Mouse (Mus musculus) kidney, postnatal 36 days (tissue): Measurements from ENCODE around the gene Ms4a14.
"Not testable (repeated sequence)": the region's sequence is repeated elsewhere in the genome, so short reads cannot be mapped to it uniquely, and the experiment has no call there.

ENCODE experiments used
- DNase-seq, 2 experiments: peaks; one replicate each; pipeline ENCODE4 v3.0.0; 2021 to 2022; ENCODE audit warnings: mixed read lengths in 2 of 2

Gene Ms4a14

DNA sequence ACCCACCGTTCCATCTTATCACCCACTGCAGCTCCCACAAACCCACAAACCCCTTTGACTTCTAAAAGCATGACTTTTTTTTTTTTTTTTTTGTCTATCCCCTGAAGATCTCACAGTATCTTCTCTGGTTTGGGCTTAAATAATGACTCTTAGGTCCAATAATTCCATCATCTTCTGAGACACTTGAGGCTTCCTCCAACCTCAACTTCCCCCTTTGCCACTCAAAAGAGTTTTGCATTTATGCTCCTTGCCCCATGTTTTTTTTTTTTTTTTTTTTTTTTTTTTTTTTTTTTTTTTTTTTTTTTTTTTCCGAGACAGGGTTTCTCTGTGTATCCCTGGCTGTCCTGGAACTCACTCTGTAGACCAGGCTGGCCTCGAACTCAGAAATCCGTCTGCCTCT, 51.3 kb downstream of the Ms4a14 start:
- not testable (repeated sequence) for DNase-seq

DNA sequence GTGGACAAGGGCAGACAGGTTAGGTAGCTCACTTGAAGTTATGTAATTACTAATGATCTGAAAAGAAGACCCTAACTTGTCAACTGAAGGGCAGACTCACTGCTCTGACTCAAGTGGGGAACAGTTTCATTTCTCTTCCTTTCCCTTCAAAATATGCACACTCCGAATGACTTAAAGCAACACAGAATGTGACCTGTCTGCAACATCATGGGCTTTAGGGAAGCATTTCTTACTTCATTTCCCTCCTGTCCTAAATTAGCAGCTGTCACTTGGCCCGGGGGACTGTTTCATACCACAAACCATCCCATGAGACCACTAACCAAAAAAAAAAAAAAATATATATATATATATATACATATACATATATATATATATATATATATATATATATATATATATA, 52.7 kb downstream of the Ms4a14 start:
- no peak for DNase-seq
